Mouse (Mus musculus) thymus, postnatal 0 days (tissue): Measurements from ENCODE around the gene Gtf2e1. TPM values are rescaled to one million over a fixed set of nuclear protein-coding genes. Genes with fewer than 3 reads are reported as not detected.

Source experiments
- DNase-seq: peaks from one replicate; pipeline ENCODE4 v3.0.0-alpha.2; 2015; ENCODE audit warnings: low spot score
- polyA plus RNA-seq: library from polyadenylated mRNA; unstranded; fragments of >200 nt; fragmentation: Nextera tagmentation; extraction: Ambion mirVana; gene quantifications from 2 replicates; pipeline ENCODE4 v1.2.1, GENCODE M21; 2015

The Gtf2e1 gene
- polyA plus RNA-seq, 1 experiment from 2014 or later = 20.5 TPM

DNA sequence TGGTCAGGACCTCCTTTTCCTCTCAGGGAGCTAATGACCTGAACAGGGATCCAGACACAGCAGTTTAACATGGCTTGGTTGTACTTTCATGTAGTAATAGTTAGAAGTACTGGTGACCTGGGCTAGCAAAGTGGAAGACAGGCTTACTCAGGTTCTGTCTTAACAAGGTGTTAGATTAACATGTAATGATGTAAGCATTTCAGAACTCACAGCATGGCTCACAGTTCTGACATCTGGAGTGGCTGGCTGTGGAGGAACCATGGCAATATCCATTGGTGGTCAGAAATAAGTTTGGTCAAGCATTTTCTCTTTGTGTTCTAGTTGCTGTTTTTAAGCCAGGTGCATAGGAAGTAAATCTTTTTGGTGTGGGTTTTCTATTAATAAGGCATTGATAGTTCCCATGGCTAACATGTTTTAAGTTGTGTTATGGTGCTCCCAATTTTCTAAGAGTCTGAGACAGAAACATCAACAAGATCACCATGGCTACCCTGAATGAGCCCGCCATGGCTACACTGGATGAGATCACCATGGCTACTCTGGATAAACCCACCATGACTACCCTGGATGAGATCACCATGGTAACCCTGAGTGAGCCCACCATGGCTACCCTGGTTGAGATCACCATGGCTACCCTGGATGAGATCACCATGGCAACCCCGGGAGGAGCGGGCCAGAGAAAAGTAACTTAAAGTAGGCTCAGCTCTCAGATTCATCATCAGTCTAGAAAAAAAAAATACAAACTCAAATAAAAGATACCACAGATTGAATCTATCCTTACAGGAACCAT, 52.6 kb downstream of the Gtf2e1 start:
- no peak for DNase-seq

DNA sequence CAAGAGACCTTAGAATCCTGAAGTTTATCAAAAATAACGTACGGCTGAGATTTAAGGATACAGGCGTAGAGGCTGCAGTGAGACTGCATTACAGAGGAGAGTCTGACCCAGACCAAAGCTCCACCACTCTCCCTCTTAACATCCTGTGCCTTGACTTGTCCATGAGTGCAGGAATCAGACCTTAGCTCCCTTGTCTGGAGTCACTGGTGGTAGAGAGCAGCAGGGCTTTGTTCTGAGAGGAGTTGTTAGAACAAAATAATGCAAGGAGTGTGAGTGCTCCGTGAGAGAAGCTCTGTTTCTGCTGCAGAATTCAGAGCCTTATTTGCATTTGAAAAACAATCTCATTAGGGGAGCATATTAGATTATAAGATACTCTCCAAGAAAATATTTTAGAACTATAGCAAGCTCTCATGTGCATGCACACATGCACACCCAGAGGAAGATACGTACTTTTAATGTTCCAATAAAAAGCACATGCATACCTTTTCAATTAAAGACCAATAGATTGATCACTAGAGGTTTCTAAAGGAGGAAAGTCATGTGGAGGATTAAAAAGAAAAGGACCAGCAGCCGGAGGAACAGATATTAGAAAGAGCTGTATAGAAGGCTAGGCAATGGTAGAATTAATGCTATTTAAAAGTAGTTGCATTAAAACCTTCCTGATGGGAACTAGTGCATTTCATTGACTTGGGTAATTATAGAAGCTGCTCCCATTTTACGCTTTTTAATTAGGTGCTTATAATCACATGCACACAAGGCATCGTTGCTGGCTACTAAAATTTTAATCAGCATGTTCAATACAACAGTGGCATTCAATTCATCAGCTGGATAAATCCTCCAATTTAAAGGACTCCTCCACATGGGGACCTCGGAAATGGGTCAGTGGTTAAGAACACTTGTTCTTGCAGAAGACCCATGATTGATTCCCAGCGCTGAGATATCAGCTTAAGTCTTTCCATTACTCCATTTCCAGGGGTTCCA, 61.0 kb downstream of the Gtf2e1 start:
- DNase-seq = no peak

DNA sequence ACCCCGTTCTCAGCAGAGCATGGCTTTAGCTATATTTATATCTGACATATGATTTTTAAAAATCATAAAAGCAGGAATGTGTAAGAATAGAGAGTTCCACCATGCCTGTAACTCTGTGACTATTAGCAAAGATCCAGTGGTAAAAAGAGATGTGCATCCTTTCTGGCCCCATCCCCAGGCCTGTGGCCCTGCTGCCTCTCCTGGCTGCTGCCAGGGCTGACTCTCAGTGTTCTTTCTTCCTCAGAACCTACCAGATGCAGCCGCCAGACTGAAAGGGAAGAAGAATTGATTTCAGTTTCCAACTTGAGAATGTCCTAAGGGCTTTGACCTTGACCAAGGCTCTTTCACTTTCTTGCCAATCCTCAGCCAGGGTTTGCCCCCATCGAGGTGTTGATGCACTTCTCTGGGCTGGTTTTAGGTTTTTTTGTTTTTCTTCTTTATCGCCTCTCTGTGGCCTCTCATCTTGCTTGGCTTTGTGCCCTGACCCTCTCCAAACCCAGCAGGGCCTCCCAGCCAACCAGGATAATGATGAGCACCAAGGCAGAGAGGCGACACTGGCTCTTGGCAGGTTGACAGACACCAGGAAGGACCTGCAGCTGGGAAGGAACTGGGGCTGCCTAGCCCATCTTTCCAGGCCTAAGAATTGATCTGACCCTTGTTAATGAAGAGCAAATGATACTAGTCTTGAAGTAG, 66.8 kb downstream of the Gtf2e1 start:
- no peak for DNase-seq

DNA sequence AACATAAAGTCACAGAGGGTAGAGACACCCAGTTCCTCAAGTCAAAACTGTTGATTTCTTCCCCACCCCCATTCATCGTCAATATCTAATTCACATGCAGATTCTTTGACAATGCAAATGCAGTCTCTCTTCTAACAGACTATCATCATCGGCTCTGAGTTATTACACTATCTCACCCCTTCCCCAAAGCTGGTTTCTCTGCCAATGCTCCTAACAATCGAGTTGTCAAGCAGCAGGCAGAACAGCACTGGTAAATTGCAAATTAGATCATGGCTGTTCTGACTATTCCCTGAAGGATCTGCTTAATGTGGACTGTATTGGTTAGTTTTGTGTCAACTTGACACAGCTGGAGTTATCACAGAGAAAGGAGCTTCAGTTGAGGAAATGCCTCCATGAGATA, 70.0 kb downstream of the Gtf2e1 start:
- no peak for DNase-seq

DNA sequence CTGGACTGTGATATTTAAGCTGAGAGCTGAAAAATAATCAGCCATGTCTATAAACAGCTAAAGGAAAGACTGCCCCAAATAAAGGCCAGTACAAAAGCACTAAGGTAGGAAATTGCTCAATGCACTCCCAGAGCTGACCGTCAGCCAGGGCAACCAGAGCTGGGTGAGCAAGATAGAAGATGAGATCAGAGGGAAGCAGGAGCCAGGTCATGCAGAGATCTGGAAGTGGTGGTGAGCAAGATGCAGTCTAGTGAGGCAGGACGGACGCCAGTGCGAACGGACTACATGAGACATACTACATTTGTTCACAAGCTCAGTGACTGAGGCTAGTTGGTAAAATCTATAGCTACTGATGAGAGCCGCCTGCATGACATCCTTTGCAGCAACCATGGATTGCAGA, 75.6 kb downstream of the Gtf2e1 start:
- no peak for DNase-seq

DNA sequence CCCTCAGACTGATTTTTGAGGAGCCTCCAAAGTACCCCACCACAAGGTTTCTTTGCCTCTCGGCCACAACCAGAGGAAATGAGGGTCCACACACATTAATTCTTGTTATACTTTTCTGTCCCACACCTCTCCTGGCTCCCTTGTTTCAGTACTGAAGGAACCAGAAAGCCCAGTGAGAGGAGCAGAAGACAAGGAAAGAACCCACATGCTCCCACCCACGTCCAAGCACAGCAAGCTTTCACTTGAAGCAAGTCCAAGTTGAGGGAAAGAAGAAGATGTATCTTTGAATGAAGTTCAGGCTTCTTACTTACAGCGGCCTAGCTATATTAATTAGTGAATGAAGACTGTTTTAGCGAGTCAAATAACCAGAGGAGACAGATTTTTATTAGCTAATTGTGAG, 76.7 kb downstream of the Gtf2e1 start:
- no peak for DNase-seq

DNA sequence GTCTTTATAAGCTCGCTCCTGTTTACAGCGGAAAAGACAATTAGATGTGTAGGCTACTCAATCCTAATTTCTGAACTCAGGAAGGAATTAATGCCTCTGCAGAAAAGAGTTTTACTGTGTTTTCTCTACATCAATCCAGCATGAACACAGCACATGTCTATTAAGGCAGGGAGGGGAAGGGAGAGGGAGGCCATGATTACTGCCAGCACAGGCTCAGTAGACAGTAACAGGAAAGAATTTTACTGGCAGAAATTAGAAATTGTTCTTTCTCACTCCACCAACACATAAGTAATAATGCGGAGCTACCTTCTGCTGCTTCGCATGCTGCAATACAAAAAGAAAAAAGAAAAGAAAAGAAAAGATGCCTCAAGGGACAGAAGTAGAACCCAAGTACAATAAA, 78.0 kb downstream of the Gtf2e1 start:
- DNase-seq = no peak

Other genes with a start within 250 kb of the Gtf2e1 start
- gene Stxbp5l, start 154.8 kb downstream of the Gtf2e1 start, polyA plus RNA-seq = 0.07 and 0.09 TPM in 2 replicates
- 17.0 and 17.1 TPM in 2 replicates for gene Rabl3, start 96 bp upstream of the Gtf2e1 start, polyA plus RNA-seq
- 0.33 and 0.37 TPM in 2 replicates for gene Hgd, start 40.4 kb upstream of the Gtf2e1 start, polyA plus RNA-seq
- gene Ndufb4, start 114.7 kb upstream of the Gtf2e1 start, polyA plus RNA-seq = 93.4 and 93.7 TPM in 2 replicates
- 59.9 and 70.6 TPM in 2 replicates for gene Fstl1, start 237.1 kb upstream of the Gtf2e1 start, polyA plus RNA-seq